Mouse (Mus musculus): ENCODE data around the gene Tnip1. TPM values are rescaled to one million over a fixed set of nuclear protein-coding genes. Genes with fewer than 3 reads are reported as not detected.

Tnip1 gene
- polyA plus RNA-seq, 1 experiment from 2014 or later: 24.2 TPM

DNA sequence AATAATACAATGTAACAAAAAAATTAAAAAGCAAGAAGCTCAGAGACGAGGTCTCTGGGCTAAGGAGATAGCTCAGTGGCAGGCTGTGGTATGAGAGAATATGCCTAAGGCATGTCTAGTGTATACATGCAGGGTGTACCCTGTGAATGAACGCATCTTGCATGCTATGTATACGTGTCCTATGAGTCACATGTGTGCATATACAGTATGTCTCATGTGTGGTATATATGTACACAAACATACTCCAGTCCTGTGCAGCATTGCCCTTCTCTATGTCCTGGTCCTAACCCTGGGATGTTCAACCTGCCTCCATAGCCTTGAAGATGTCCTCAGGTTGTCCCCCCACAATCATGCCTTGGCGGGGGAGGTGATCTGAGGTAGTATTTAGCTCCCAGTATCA lies 21.9 kb upstream of the Tnip1 start:
- WGBS: 61% methylated on average over 4 of the region's 4 CpGs
- no peaks in the 10 kb centered on the region for H3K27me3 ChIP-seq
- peaks cover 90% of the 10 kb centered on the region for H3K36me3 ChIP-seq
- H3K27ac ChIP-seq: no peak overlapping the region
- no peak overlapping the region for H3K4me2 ChIP-seq
- no peak overlapping the region for H3K4me3 ChIP-seq
- ATAC-seq (ENCODE audit: insufficient number of reproducible peaks, low FRiP score, low TSS enrichment, low read depth): no peak
- H3K9me3 ChIP-seq: no peaks in the 10 kb centered on the region
- H3K9ac ChIP-seq: no peak overlapping the region
- H3K4me1 ChIP-seq: no peaks in the 10 kb centered on the region

DNA sequence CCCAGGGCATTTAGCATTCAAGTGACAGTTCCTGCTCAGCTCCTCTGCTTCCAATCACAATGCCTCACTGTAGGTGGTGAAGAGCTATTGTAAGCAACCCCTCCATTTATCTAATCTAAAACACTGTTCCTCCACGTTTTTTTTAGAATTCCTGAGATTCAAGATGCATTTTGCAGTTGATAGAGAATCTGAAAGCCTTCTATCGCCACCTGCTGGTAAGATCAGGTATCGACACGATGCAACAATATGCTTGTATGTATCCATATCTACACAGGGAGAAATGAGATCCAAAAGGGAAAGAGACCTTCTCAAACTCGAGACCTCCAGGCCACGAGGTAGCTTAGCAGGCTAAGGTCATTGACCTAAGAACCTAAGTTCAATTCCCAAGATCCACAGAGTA lies 21.4 kb upstream of the Tnip1 start:
- Histone ChIP-seq H3K9ac (no peak overlapping the region), H3K4me3 (no peak overlapping the region), H3K36me3 (peaks cover 91% of the 10 kb centered on the region), H3K27ac (no peak overlapping the region), H3K9me3 (no peaks in the 10 kb centered on the region), H3K4me2 (no peak overlapping the region), H3K4me1 (no peaks in the 10 kb centered on the region), H3K27me3 (no peaks in the 10 kb centered on the region)
- 2% methylated on average over 6 of the region's 6 CpGs for WGBS
- ATAC-seq (ENCODE audit: insufficient number of reproducible peaks, low FRiP score, low TSS enrichment, low read depth): no peak

DNA sequence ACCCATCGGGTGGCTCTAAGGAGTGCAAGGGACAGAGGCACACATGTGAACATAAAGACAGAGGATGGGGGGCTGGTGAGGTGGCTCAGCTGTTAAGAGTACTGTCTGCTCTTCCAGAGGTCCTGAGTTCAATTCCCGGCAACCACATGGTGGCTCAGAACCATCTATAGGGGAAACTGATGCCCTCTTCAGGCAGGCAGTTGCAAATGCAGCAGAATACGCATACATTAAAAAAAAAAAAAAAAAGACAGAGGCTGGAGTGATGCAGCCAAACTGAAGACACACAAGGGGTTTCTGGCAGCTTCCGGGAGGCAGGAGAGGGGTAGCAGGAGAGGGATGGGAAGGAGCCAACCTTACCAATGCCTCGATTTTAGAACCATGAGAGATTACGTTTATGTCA lies 19.8 kb upstream of the Tnip1 start:
- no peak overlapping the region for H3K4me3 ChIP-seq

DNA sequence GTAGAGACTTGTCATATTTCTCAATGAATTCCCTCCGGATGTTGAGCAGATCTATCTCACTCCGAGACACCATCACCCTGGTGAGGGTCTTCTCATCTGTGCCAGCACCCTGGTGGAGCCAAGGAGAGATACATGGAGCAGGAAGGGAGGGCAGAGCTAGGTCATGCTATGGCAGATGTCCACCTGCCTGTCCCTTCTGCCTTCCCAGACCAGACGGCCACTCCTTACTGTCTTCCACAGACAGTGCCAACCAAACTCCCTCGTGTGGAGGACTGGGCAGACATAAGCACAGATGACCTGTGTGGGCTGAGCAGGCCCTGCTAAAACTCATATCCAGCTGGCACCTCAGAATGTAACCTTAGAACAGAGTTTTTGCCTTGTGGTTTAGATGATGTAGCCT lies 18.9 kb upstream of the Tnip1 start:
- H3K27me3 ChIP-seq: no peaks in the 10 kb centered on the region
- H3K27ac ChIP-seq: no peak overlapping the region
- 91% methylated on average over 4 of the region's 4 CpGs for WGBS
- H3K4me3 ChIP-seq: no peak overlapping the region
- H3K9me3 ChIP-seq: no peaks in the 10 kb centered on the region
- ATAC-seq (ENCODE audit: insufficient number of reproducible peaks, low FRiP score, low TSS enrichment, low read depth): no peak
- no peak overlapping the region for H3K4me2 ChIP-seq
- H3K36me3 ChIP-seq: peaks cover 82% of the 10 kb centered on the region
- H3K4me1 ChIP-seq: no peaks in the 10 kb centered on the region
- H3K9ac ChIP-seq: no peak overlapping the region

More for the DNA sequence above, 19.8 kb upstream of the Tnip1 start:
- Histone ChIP-seq H3K9ac (no peak overlapping the region), H3K4me2 (no peak overlapping the region), H3K27me3 (no peaks in the 10 kb centered on the region), H3K36me3 (peaks cover 91% of the 10 kb centered on the region), H3K4me1 (no peaks in the 10 kb centered on the region), H3K9me3 (no peaks in the 10 kb centered on the region), H3K27ac (no peak overlapping the region)
- 88% methylated on average over 6 of the region's 6 CpGs for WGBS
- no peak for ATAC-seq (ENCODE audit: insufficient number of reproducible peaks, low FRiP score, low TSS enrichment, low read depth)

DNA sequence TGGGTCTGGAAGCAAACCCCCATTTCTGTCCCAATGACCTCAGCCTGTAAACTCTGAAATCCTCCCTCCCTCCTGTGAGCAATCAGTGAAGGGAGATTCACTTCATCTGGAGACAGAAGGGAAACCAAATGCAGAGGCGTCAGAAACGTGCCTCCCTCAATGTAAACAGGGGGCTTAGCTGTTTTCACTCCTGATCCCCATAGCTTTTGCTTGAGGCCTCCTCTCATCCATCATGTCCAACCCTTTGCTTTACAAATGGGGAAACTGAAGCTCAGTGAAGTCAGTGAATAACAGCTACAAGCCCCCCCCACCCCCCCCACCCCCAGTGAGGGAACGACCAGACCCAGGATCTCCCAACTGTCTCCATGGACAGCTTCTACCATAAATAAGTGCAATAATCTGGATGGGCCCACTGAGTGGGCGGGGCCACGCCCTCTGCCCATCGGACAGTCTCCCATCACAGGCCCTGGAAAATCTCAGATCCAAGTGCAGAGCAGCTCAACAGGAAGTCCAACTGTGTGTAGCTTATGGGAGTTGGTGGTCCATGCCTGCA lies 14.7 kb upstream of the Tnip1 start:
- Histone ChIP-seq H3K4me3 (no peak overlapping the region), H3K9me3 (no peaks in the 10 kb centered on the region), H3K36me3 (peaks cover 48% of the 10 kb centered on the region), H3K27me3 (no peaks in the 10 kb centered on the region), H3K4me1 (peaks cover 9% of the 10 kb centered on the region), H3K4me2 (no peak overlapping the region), H3K27ac (no peak overlapping the region), H3K9ac (no peak overlapping the region)
- no peak for ATAC-seq (ENCODE audit: insufficient number of reproducible peaks, low FRiP score, low TSS enrichment, low read depth)
- 48% methylated on average over 6 of the region's 6 CpGs for WGBS

DNA sequence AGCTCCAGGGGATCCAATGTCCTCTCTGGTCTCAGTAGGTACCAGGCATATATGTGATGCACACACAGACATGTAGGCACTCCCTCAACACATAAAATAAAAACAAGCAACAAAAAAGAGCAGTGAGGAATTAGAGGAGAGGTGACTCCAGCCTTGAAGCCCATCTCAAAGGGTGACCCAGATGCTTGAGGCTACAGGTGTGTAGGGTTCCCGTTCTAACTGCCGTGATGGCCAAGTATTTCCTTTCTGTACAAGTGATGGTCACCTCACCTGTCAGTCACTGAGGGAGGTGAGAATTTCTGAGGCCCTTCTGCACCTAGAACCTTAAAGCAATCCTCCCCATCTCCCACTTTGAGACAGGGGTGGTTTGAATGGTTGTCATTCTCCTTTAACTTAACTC lies 13.6 kb upstream of the Tnip1 start:
- no peak overlapping the region for H3K4me3 ChIP-seq
- no peaks in the 10 kb centered on the region for H3K27me3 ChIP-seq
- H3K9ac ChIP-seq: no peak overlapping the region
- WGBS: 87% methylated on average over 2 of the region's 2 CpGs
- no peaks in the 10 kb centered on the region for H3K9me3 ChIP-seq
- peaks cover 36% of the 10 kb centered on the region for H3K36me3 ChIP-seq
- H3K4me1 ChIP-seq: peaks cover 9% of the 10 kb centered on the region
- ATAC-seq (ENCODE audit: insufficient number of reproducible peaks, low FRiP score, low TSS enrichment, low read depth): no peak
- no peak overlapping the region for H3K4me2 ChIP-seq
- no peak overlapping the region for H3K27ac ChIP-seq

DNA sequence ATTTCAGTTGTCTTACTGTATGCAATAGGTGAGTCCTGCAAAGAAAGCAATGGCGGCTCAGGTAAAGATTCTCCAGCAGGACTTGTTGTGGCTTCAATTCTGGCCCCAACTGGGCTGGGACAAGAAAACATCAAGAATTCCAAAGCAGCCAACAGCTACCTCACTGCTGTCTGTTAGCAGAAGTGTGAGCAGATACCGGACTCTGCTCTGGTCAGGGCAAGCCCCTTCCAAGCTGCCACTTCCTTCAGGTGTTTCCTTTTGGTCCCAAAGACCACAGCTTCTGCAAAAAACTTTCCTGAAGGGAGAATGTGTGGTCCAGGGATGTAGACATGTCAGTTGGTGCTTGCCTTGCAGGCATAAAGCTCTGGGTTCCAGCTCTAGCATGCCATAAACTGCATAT lies 13.0 kb upstream of the Tnip1 start:
- Histone ChIP-seq H3K4me1 (peaks cover 9% of the 10 kb centered on the region), H3K27ac (no peak overlapping the region), H3K9ac (no peak overlapping the region), H3K27me3 (no peaks in the 10 kb centered on the region), H3K4me2 (no peak overlapping the region), H3K9me3 (no peaks in the 10 kb centered on the region), H3K4me3 (no peak overlapping the region), H3K36me3 (peaks cover 30% of the 10 kb centered on the region)
- WGBS: 79% methylated on average over 2 of the region's 2 CpGs
- ATAC-seq (ENCODE audit: insufficient number of reproducible peaks, low FRiP score, low TSS enrichment, low read depth): no peak

DNA sequence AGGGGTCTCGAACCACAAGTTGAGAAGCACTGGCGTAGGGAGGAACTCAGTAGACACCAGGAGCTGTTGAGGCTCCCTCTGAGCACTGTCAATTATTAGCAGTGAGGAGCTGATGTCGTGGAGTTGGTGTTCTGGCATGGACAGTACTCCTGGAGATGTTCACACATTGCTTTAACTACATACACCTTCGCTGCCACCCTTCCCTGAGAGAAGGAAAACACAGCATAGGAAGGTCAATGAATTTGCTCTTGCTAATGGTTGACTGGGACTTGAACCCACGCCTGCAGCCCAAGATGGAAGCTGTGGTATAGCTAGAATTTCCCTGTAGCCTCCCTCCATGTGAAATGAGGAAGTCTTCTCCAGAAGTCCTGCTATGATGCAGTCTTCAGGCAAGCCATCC lies 12.6 kb upstream of the Tnip1 start:
- ATAC-seq (ENCODE audit: insufficient number of reproducible peaks, low FRiP score, low TSS enrichment, low read depth): no peak

DNA sequence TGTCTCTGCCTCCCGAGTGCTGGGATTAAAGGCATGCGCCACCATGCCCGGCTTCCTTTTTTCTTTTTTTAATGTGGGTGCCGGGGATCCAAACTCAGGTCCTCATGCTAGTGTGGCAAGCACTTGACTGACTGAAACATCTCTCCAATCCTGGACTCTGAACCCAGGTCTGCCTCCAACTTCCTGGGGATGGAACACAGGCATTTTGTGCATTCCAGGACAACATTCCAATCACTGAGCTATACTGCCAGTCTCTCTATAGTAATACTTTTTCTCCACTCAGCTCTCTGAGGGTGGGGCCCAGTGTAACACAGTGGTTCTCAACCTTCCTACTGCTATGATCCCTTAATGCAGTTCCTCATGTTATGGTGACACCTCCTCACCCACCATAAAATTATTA lies 11.9 kb upstream of the Tnip1 start:
- no peaks in the 10 kb centered on the region for H3K27me3 ChIP-seq
- no peak for ATAC-seq (ENCODE audit: insufficient number of reproducible peaks, low FRiP score, low TSS enrichment, low read depth)
- no peak overlapping the region for H3K27ac ChIP-seq
- peaks cover 21% of the 10 kb centered on the region for H3K36me3 ChIP-seq
- no peak overlapping the region for H3K4me2 ChIP-seq
- no peak overlapping the region for H3K4me3 ChIP-seq
- no peak overlapping the region for H3K9ac ChIP-seq
- WGBS: 86% methylated on average over 4 of the region's 4 CpGs
- no peaks in the 10 kb centered on the region for H3K9me3 ChIP-seq
- H3K4me1 ChIP-seq: peaks cover 9% of the 10 kb centered on the region

More for the DNA sequence above, 12.6 kb upstream of the Tnip1 start:
- no peak overlapping the region for H3K4me2 ChIP-seq
- no peak overlapping the region for H3K4me3 ChIP-seq
- 87% methylated on average over 5 of the region's 5 CpGs for WGBS
- H3K36me3 ChIP-seq: peaks cover 28% of the 10 kb centered on the region
- H3K27ac ChIP-seq: no peak overlapping the region
- peaks cover 9% of the 10 kb centered on the region for H3K4me1 ChIP-seq
- H3K9ac ChIP-seq: no peak overlapping the region
- H3K27me3 ChIP-seq: no peaks in the 10 kb centered on the region
- no peaks in the 10 kb centered on the region for H3K9me3 ChIP-seq

DNA sequence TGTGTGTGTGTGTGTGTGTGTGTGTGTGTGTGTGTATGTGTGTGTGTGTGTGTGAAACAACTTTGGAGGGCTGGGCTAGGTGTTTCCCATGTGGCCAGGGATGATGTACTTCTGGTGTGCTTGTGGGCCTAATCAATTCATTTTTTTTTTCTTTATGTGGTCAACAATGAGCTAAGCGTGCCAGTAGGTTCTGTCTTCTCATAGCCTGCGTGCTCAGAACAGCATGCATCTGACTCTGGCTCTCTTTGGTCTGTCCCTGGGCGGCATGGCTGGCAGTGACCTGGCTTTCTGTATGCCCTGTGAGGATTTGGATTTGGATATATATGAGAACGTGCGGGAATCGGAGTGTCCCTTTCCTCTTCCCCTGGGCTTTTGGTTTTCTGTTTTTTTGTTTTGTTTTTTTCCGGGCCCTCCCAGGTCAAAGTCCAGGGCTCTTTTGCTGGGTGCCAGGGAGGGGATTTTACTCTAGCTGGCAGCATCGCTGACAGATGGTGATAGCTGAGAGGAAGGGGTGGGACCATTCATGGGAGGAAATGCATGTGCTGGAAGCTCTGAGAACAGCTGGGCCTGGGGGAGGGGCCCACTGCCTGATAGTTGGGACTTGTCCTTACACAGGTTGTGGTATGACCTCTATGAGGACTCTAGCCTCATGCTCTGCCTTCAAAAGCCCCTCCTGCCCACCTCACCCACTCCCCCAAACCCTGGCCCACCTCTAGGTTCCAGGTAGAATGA lies 10.9 kb upstream of the Tnip1 start:
- WGBS: 55% methylated on average over 8 of the region's 8 CpGs
- ATAC-seq (ENCODE audit: insufficient number of reproducible peaks, low FRiP score, low TSS enrichment, low read depth): peak; percentile 30; the same call in 1 of the 2 replicates

DNA sequence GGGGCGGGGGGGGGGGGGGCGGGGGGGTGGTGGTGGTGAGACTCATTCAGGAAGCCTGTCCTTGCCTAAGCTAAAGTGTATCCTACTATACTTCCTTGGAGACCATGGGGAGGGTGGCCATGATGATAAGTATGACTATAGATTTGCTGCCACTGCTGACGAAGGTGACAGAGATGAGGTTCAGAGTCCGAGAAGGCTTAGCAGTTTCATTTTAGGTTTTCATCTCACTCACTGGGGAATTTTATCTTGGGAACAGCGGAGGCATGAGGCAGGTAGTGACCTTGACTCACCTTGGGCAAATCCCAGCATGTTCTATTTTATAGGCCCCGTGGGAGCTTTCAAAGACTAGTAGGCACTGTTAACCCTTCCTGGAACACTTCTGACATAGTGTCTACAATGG lies 10.1 kb upstream of the Tnip1 start:
- Histone ChIP-seq H3K36me3 (0 out of 2 replicates have a peak, but pooled peaks cover 2% of the 10 kb centered on the region), H3K4me1 (peaks cover 9% of the 10 kb centered on the region), H3K27me3 (no peaks in the 10 kb centered on the region), H3K4me3 (no peak overlapping the region), H3K9ac (no peak overlapping the region), H3K27ac (no peak overlapping the region), H3K4me2 (no peak overlapping the region), H3K9me3 (no peaks in the 10 kb centered on the region)
- 47% methylated on average over 6 of the region's 6 CpGs for WGBS
- ATAC-seq (ENCODE audit: insufficient number of reproducible peaks, low FRiP score, low TSS enrichment, low read depth): no peak

More for the DNA sequence above, 10.9 kb upstream of the Tnip1 start:
- H3K4me3 ChIP-seq: no peak overlapping the region
- H3K9ac ChIP-seq: no peak overlapping the region
- H3K27ac ChIP-seq: 0 out of 2 replicates have a peak overlapping the region, but pooled peaks have one; percentile 40
- no peaks in the 10 kb centered on the region for H3K9me3 ChIP-seq
- H3K4me1 ChIP-seq: peaks cover 9% of the 10 kb centered on the region
- no peak overlapping the region for H3K4me2 ChIP-seq
- peaks cover 11% of the 10 kb centered on the region for H3K36me3 ChIP-seq
- H3K27me3 ChIP-seq: no peaks in the 10 kb centered on the region

DNA sequence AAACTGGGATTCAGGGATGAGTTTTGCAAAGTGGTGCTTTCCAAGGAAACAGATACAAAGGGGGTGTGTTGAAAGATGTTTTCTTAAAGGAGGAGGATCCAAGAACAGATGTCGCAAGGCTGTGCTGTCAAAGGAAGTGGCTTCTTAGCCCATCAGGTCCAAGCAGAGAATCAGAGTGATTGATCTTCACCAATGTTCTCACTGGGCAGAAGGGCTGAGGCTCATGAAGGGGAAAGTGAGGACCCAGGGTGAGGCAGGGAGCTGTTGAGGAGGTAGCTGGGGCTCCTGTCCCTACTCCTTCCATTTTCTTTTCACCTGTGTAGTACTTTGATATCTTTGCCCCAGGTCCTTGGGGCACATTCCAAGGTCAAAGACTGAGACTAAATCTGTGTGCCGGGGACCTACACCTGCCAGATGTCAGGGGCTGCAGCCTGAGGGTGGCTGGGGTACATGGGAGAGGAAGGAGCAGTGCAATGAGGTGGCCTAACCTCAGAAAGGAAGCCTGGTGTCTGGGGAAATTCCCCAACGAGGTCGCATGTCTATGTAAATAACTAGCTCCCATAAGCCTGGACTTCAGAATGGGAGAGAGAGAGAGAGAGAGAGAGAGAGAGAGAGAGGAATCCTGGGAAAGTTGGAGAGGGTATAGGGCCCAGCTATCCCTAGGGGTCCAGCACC lies 9.5 kb upstream of the Tnip1 start:
- no peak overlapping the region; the same call in 1 of the 2 replicates for H3K27ac ChIP-seq

More for the DNA sequence above, 9.5 kb upstream of the Tnip1 start:
- WGBS: 33% methylated on average over 4 of the region's 4 CpGs
- Histone ChIP-seq H3K4me2 (no peak overlapping the region), H3K4me1 (peaks cover 9% of the 10 kb centered on the region), H3K36me3 (no peaks in the 10 kb centered on the region), H3K9me3 (no peaks in the 10 kb centered on the region), H3K9ac (no peak overlapping the region), H3K4me3 (no peak overlapping the region), H3K27me3 (no peaks in the 10 kb centered on the region)
- ATAC-seq (ENCODE audit: insufficient number of reproducible peaks, low FRiP score, low TSS enrichment, low read depth): no peak
